In genomic region chr11:82959613-82960012, GRCm38 (mm10) we compare ENCODE assay signal across 10 mouse cellular contexts. TPM values are rescaled to one million over a fixed set of nuclear protein-coding genes. Genes with fewer than 3 reads are reported as not detected.
DNase-seq lines count a peak whose midpoint lies in the region; ATAC-seq and TF ChIP-seq lines count a peak whose summit lies in the region.
"Had no signal": no experiment of that assay in that cellular context is flagged by ENCODE, and none has a peak within 500 bp of the region (broad histone marks: within the 10 kb centered on the region; RNA-seq: fewer than 3 reads in every experiment).

No protein-coding gene starts in this region.

- WGBS in kidney, postnatal 0 days = 14% methylated on average over 4 of the region's 4 CpGs
- WGBS in midbrain, embryonic 16.5 days = 23% methylated on average over 4 of the region's 4 CpGs

- peak; percentile 75 for TF ChIP-seq RAD21 in MEL (IDR thresholded peaks at IDR 0.05; ENCODE audit: low read depth, low read length)

- no peaks in the 10 kb centered on the region for H3K9me3 ChIP-seq in kidney, postnatal 0 days (replicated peaks; ENCODE audit: low read length)
- no peaks in the 10 kb centered on the region for H3K9me3 ChIP-seq in MEL (replicated peaks; ENCODE audit: insufficient read depth, low read length)
- H3K9me3 ChIP-seq in midbrain, embryonic 16.5 days (replicated peaks; ENCODE audit: control insufficient read depth, low read length, poor library complexity, severe bottlenecking) = no peaks in the 10 kb centered on the region
- H3K9me3 ChIP-seq: liver, embryonic 15.5 days had no signal

- peak; percentile 96 for TF ChIP-seq CTCF in kidney, postnatal 0 days (IDR thresholded peaks at IDR 0.05; ENCODE audit: low read depth)
- peak; percentile 54 to 84 (median 79) for TF ChIP-seq CTCF in MEL (IDR thresholded peaks at IDR 0.05 in 2 of 3, conservative IDR thresholded peaks at IDR 0.05 in 1 of 3; ENCODE audit: control insufficient read depth in 1 of 3, insufficient read depth in 1 of 3, low read depth in 2 of 3, low read length in 3 of 3, poor library complexity in 1 of 3, severe bottlenecking in 1 of 3)

- DNase-seq in kidney, postnatal 0 days (ENCODE audit: low spot score) = peak; percentile 84
- DNase-seq in kidney, adult 18-20 months = no peak
- peak; percentile 65 for DNase-seq in CD4-positive helper T cell, adult 2 months (ENCODE audit: low read depth, low spot score)
- peak; percentile 72 for DNase-seq in MEL (ENCODE audit: low read depth, low spot score)
- peak; percentile 8 for DNase-seq in layer of hippocampus, adult 9-11 months
- peak; percentile 38 for DNase-seq in thymus, postnatal 4 days

- H3K9ac ChIP-seq in kidney, postnatal 0 days (ENCODE audit: low read depth, low read length) = no peak overlapping the region
- no peak overlapping the region for H3K9ac ChIP-seq in MEL (ENCODE audit: control insufficient read depth, low read depth, low read length, poor library complexity, severe bottlenecking)
- no peak overlapping the region for H3K9ac ChIP-seq in midbrain, embryonic 16.5 days (ENCODE audit: low read depth, low read length)
- H3K9ac ChIP-seq: liver, embryonic 15.5 days had no signal

- no peaks in the 10 kb centered on the region for H3K36me3 ChIP-seq in kidney, postnatal 0 days (ENCODE audit: insufficient read depth, low read length)
- peaks cover 0 to 3% of the 10 kb centered on the region in 2 experiments; a peak in 1 of 4 replicates for H3K36me3 ChIP-seq in MEL (ENCODE audit: control insufficient read depth in 1 of 2, insufficient read depth in 2 of 2, low read length in 2 of 2)
- no peaks in the 10 kb centered on the region for H3K36me3 ChIP-seq in midbrain, embryonic 16.5 days (ENCODE audit: control insufficient read depth, insufficient read depth, low read length)
- H3K36me3 ChIP-seq: liver, embryonic 15.5 days had no signal

- H3K79me2 ChIP-seq in MEL (ENCODE audit: control insufficient read depth, insufficient read depth, low read length, poor library complexity) = no peaks in the 10 kb centered on the region

- H3K4me2 ChIP-seq in kidney, postnatal 0 days (ENCODE audit: low read length) = no peak overlapping the region
- H3K4me2 ChIP-seq in midbrain, embryonic 16.5 days (ENCODE audit: low read length) = no peak overlapping the region
- H3K4me2 ChIP-seq: liver, embryonic 15.5 days had no signal

- H3K27ac ChIP-seq in kidney, postnatal 0 days = no peak overlapping the region
- H3K27ac ChIP-seq in MEL (ENCODE audit: control insufficient read depth, low read depth, low read length) = no peak overlapping the region
- no peak overlapping the region for H3K27ac ChIP-seq in midbrain, embryonic 16.5 days (ENCODE audit: low read length)
- H3K27ac ChIP-seq: liver, embryonic 15.5 days had no signal

- ATAC-seq in kidney, postnatal 0 days (replicated peaks; ENCODE audit: low FRiP score, low read depth) = no peak
- ATAC-seq in common myeloid progenitor, adult 5-6 weeks (replicated peaks; ENCODE audit: low read depth, poor library complexity, severe bottlenecking) = peak; percentile 85
- no peak for ATAC-seq in midbrain, embryonic 16.5 days

- H3K27me3 ChIP-seq in kidney, postnatal 0 days (ENCODE audit: insufficient read depth, low read length) = no peaks in the 10 kb centered on the region
- peaks cover 3 to 9% of the 10 kb centered on the region in 2 experiments; a peak in 3 of 4 replicates for H3K27me3 ChIP-seq in MEL (ENCODE audit: control insufficient read depth in 1 of 2, insufficient read depth in 2 of 2, low read length in 2 of 2)
- no peaks in the 10 kb centered on the region for H3K27me3 ChIP-seq in midbrain, embryonic 16.5 days (ENCODE audit: control insufficient read depth, insufficient read depth, low read depth, low read length)

- no peak for TF ChIP-seq POLR2A in MEL (IDR thresholded peaks at IDR 0.05; ENCODE audit: control insufficient read depth in 1 of 2, insufficient read depth in 1 of 2, low read depth in 1 of 2, low read length in 2 of 2, poor library complexity in 1 of 2)

- H3K4me3 ChIP-seq in kidney, postnatal 0 days (replicated peaks; ENCODE audit: low read depth, low read length) = no peak overlapping the region
- H3K4me3 ChIP-seq in MEL (ENCODE audit: control insufficient read depth in 1 of 2, insufficient read depth in 1 of 2, low read depth in 2 of 2, low read length in 2 of 2) = no peak overlapping the region
- H3K4me3 ChIP-seq in midbrain, embryonic 16.5 days (ENCODE audit: low read depth, low read length) = no peak overlapping the region
- H3K4me3 ChIP-seq: erythroblast, embryonic 14.5 days; liver, embryonic 15.5 days had no signal

- TF ChIP-seq EP300 in MEL (IDR thresholded peaks at IDR 0.05; ENCODE audit: low read depth in 1 of 2, low read length in 2 of 2) = no peak

- no peaks in the 10 kb centered on the region for H3K4me1 ChIP-seq in kidney, postnatal 0 days (replicated peaks; ENCODE audit: insufficient read depth, low read length)
- peaks cover 0 to 8% of the 10 kb centered on the region in 2 experiments; a peak in 1 of 4 replicates for H3K4me1 ChIP-seq in MEL (ENCODE audit: control insufficient read depth in 1 of 2, insufficient read depth in 2 of 2, low read length in 2 of 2)
- no peaks in the 10 kb centered on the region for H3K4me1 ChIP-seq in midbrain, embryonic 16.5 days (ENCODE audit: control insufficient read depth, insufficient read depth, low read length)
- H3K4me1 ChIP-seq: liver, embryonic 15.5 days had no signal

TF ChIP-seq in MEL, 35 proteins besides CTCF, POLR2A, EP300 and RAD21:
- TF ChIP-seq SIN3A (IDR thresholded peaks at IDR 0.05; ENCODE audit: low read length) = no peak
- 0 out of 2 replicates have a peak, but pooled peaks have one; percentile 14 for TF ChIP-seq GATA1 (IDR thresholded peaks at IDR 0.05; ENCODE audit: low read depth, low read length)
- no peak for TF ChIP-seq ZMIZ1 (IDR thresholded peaks at IDR 0.05; ENCODE audit: low read depth, low read length)
- no peak for TF ChIP-seq MYC (IDR thresholded peaks at IDR 0.05; ENCODE audit: low read depth, low read length)
- peak; percentile 57 for TF ChIP-seq ZC3H11A (IDR thresholded peaks at IDR 0.05; ENCODE audit: low read depth, low read length)
- no peak for TF ChIP-seq ZKSCAN1 (IDR thresholded peaks at IDR 0.05; ENCODE audit: low read depth, low read length)
- peak; percentile 91 for TF ChIP-seq SMC3 (IDR thresholded peaks at IDR 0.05; ENCODE audit: low read depth, low read length)

RNA-seq across cellular contexts. Expression of gene Slfn5, which starts 8.5 kb away (rescaled TPM):
- 19.5 and 21.1 TPM in 2 replicates for polyA plus RNA-seq in kidney, postnatal 0 days (2015; fragmentation: Nextera tagmentation; extraction: Ambion mirVana)
- 3.6 and 5.7 TPM in 2 replicates for total RNA-seq in MEL (2012; rRNA removed)
- polyA plus RNA-seq in MEL (2012; ENCODE audit: insufficient read depth in 1 of 2, insufficient read length in 2 of 2, low read depth in 1 of 2, low replicate concordance in 2 of 2, missing spikeins in 1 of 2) = under 1 TPM in 1 of 2 experiments, not detected in 1; 0.67 TPM
- 3.2 and 6.4 TPM in 2 replicates for total RNA-seq in common myeloid progenitor, adult 5-6 weeks (2017)
- polyA plus RNA-seq in midbrain, embryonic 16.5 days (2015; fragmentation: Nextera tagmentation; extraction: Ambion mirVana) = 1.4 and 1.6 TPM in 2 replicates

RNA-seq across cellular contexts. Expression of gene Slfn9, which starts 32.0 kb away (rescaled TPM):
- 9.4 and 11.5 TPM in 2 replicates for polyA plus RNA-seq in kidney, postnatal 0 days (2015; fragmentation: Nextera tagmentation; extraction: Ambion mirVana)
- 2.0 and 3.5 TPM in 2 replicates for total RNA-seq in MEL (2012; rRNA removed)
- 1 to 10 TPM in 1 of 2 experiments, not detected in 1; 3.7 TPM for polyA plus RNA-seq in MEL (2012; ENCODE audit: insufficient read depth in 1 of 2, insufficient read length in 2 of 2, low read depth in 1 of 2, low replicate concordance in 2 of 2, missing spikeins in 1 of 2)
- 39.6 and 42.1 TPM in 2 replicates for total RNA-seq in common myeloid progenitor, adult 5-6 weeks (2017)
- polyA plus RNA-seq in midbrain, embryonic 16.5 days (2015; fragmentation: Nextera tagmentation; extraction: Ambion mirVana) = 1.7 and 1.9 TPM in 2 replicates

RNA-seq across cellular contexts. Expression of gene Unc45b, which starts 49.3 kb away (rescaled TPM):
- 6.1 and 7.1 TPM in 2 replicates for polyA plus RNA-seq in kidney, postnatal 0 days (2015; fragmentation: Nextera tagmentation; extraction: Ambion mirVana)
- total RNA-seq in MEL (2012; rRNA removed) = 0.08 TPM in 1 of 2 replicates, not detected in the other
- under 1 TPM in 1 of 2 experiments, not detected in 1; 0.29 TPM for polyA plus RNA-seq in MEL (2012; ENCODE audit: insufficient read depth in 1 of 2, insufficient read length in 2 of 2, low read depth in 1 of 2, low replicate concordance in 2 of 2, missing spikeins in 1 of 2)
- total RNA-seq in common myeloid progenitor, adult 5-6 weeks (2017) = not detected in 2 replicates
- 0.78 and 1.5 TPM in 2 replicates for polyA plus RNA-seq in midbrain, embryonic 16.5 days (2015; fragmentation: Nextera tagmentation; extraction: Ambion mirVana)
- polyA plus RNA-seq: erythroblast, embryonic 14.5 days had no signal

RNA-seq across cellular contexts. Expression of gene Nle1, which starts 51.4 kb away (rescaled TPM):
- polyA plus RNA-seq in kidney, postnatal 0 days (2015; fragmentation: Nextera tagmentation; extraction: Ambion mirVana) = 23.7 and 24.0 TPM in 2 replicates
- 79.6 and 97.3 TPM in 2 replicates for total RNA-seq in MEL (2012; rRNA removed)
- polyA plus RNA-seq in MEL (2012; ENCODE audit: insufficient read depth in 1 of 2, insufficient read length in 2 of 2, low read depth in 1 of 2, low replicate concordance in 2 of 2, missing spikeins in 1 of 2) = 100 to 1,000 TPM in 1 of 2 experiments, not detected in 1; 103 TPM
- total RNA-seq in common myeloid progenitor, adult 5-6 weeks (2017) = 18.5 and 23.2 TPM in 2 replicates
- 35.7 and 36.8 TPM in 2 replicates for polyA plus RNA-seq in midbrain, embryonic 16.5 days (2015; fragmentation: Nextera tagmentation; extraction: Ambion mirVana)
